ENCODE assay signal across 8 mouse cellular contexts in the genomic region with DNA sequence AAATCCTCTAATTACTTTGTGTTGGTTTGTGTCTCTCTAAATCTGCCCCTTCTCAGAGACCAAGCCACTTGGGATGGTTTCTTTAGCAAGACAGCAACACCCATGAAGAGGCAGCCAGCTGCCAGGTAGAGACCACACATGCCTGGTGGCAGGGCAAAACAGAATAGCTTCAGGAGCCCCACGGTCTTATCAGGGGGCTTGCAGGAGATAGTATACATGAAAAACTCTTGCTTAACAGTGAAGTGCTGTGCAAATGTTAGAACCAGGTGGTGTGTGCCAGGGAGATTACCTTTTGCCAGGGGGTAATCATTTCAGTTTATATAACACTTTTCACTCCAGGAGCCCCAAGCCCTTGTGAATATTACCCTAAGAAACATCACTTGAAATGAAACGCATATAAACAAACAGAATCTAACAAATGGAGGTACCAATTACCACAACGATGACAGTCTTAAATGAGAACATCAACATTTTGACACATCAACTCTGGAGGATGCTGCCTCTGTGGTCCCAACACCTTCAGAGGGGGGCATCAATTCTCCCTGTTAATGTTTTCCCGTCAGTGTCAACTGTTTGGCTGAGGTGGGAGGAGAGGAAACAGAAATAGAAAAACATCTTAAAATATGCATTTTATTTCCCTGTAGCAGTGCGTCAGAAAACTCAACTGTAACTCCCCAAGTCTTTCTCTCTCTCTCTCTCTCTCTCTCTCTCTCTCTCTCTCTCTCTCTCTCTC. TPM values are rescaled to one million over a fixed set of nuclear protein-coding genes. Genes with fewer than 3 reads are reported as not detected.
DNase-seq lines count a peak whose midpoint lies in the region; ATAC-seq lines count a peak whose summit lies in the region.

No protein-coding gene starts in this region.

- peaks cover 2% of the 10 kb centered on the region; the same call in 1 of the 2 replicates for H3K4me1 ChIP-seq in kidney, embryonic 14.5 days (ENCODE audit: control insufficient read depth, insufficient read depth, low read length)
- peaks cover 36% of the 10 kb centered on the region for H3K4me1 ChIP-seq in forebrain, embryonic 10.5 days
- H3K4me1 ChIP-seq in limb, embryonic 11.5 days (ENCODE audit: control insufficient read depth, insufficient read depth, low read length): no peaks in the 10 kb centered on the region
- peaks cover 24% of the 10 kb centered on the region for H3K4me1 ChIP-seq in midbrain, embryonic 15.5 days

- H3K27me3 ChIP-seq in kidney, embryonic 14.5 days (ENCODE audit: control insufficient read depth, insufficient read depth, low read length): no peaks in the 10 kb centered on the region
- no peaks in the 10 kb centered on the region for H3K27me3 ChIP-seq in forebrain, embryonic 10.5 days (ENCODE audit: poor library complexity, severe bottlenecking)
- H3K27me3 ChIP-seq in limb, embryonic 11.5 days (ENCODE audit: control insufficient read depth, insufficient read depth, low read length): no peaks in the 10 kb centered on the region
- H3K27me3 ChIP-seq in midbrain, embryonic 15.5 days (replicated peaks): no peaks in the 10 kb centered on the region; the same call in 1 of the 2 replicates

- 27% methylated on average over 5 of the region's 5 CpGs for WGBS in kidney, embryonic 14.5 days
- 26% methylated on average over 5 of the region's 5 CpGs for WGBS in forebrain, embryonic 10.5 days
- 25% methylated on average over 5 of the region's 5 CpGs for WGBS in limb, embryonic 11.5 days
- WGBS in midbrain, embryonic 15.5 days: 7% methylated on average over 5 of the region's 5 CpGs

- H3K4me2 ChIP-seq in kidney, embryonic 14.5 days (replicated peaks; ENCODE audit: low read depth, low read length): peak overlapping the region; percentile 42; the same call in 1 of the 2 replicates
- H3K4me2 ChIP-seq in limb, embryonic 11.5 days (ENCODE audit: low read depth, severe bottlenecking): peak overlapping the region; percentile 41; the same call in 1 of the 2 replicates
- peak overlapping the region; percentile 55 for H3K4me2 ChIP-seq in midbrain, embryonic 15.5 days

- no peak overlapping the region for H3K4me3 ChIP-seq in kidney, embryonic 14.5 days (ENCODE audit: low read length)
- H3K4me3 ChIP-seq in forebrain, embryonic 10.5 days: peak overlapping the region; percentile 47
- no peak overlapping the region for H3K4me3 ChIP-seq in limb, embryonic 11.5 days (ENCODE audit: low read depth, low read length)
- peak overlapping the region; percentile 39; the same call in 1 of the 2 replicates for H3K4me3 ChIP-seq in midbrain, embryonic 15.5 days

- H3K27ac ChIP-seq in kidney, embryonic 14.5 days (ENCODE audit: low read depth, low read length): no peak overlapping the region
- H3K27ac ChIP-seq in forebrain, embryonic 10.5 days: peak overlapping the region; percentile 88
- H3K27ac ChIP-seq in limb, embryonic 11.5 days (replicated peaks; ENCODE audit: low read depth, low read length): no peak overlapping the region
- H3K27ac ChIP-seq in midbrain, embryonic 15.5 days: peak overlapping the region; percentile 95

- H3K9ac ChIP-seq in kidney, embryonic 14.5 days (ENCODE audit: low read depth, low read length): no peak overlapping the region
- no peak overlapping the region for H3K9ac ChIP-seq in limb, embryonic 11.5 days (ENCODE audit: low read length)
- H3K9ac ChIP-seq in midbrain, embryonic 15.5 days: no peak overlapping the region

- H3K9me3 ChIP-seq in kidney, embryonic 14.5 days (ENCODE audit: control insufficient read depth, low read length): no peaks in the 10 kb centered on the region
- H3K9me3 ChIP-seq in forebrain, embryonic 10.5 days: no peaks in the 10 kb centered on the region
- no peaks in the 10 kb centered on the region for H3K9me3 ChIP-seq in limb, embryonic 11.5 days (ENCODE audit: control insufficient read depth, low read length)
- no peaks in the 10 kb centered on the region for H3K9me3 ChIP-seq in midbrain, embryonic 15.5 days

- H3K36me3 ChIP-seq in kidney, embryonic 14.5 days (ENCODE audit: control insufficient read depth, insufficient read depth, low read length): no peaks in the 10 kb centered on the region
- H3K36me3 ChIP-seq in forebrain, embryonic 10.5 days (replicated peaks): no peaks in the 10 kb centered on the region
- H3K36me3 ChIP-seq in limb, embryonic 11.5 days (ENCODE audit: control insufficient read depth, insufficient read depth, low read length): no peaks in the 10 kb centered on the region
- no peaks in the 10 kb centered on the region for H3K36me3 ChIP-seq in midbrain, embryonic 15.5 days (replicated peaks)

- no peak for DNase-seq in kidney, postnatal 14 days
- DNase-seq in forebrain, embryonic 10.5 days (ENCODE audit: extremely low spot score, low spot score): no peak
- DNase-seq in limb, embryonic 11.5 days (ENCODE audit: low spot score): no peak
- DNase-seq in right cerebral cortex, postnatal 25 days: no peak
- DNase-seq in ovary, postnatal 14 days (ENCODE audit: low spot score): no peak

- ATAC-seq in kidney, embryonic 14.5 days (ENCODE audit: low FRiP score, low TSS enrichment): no peak
- ATAC-seq in limb, embryonic 11.5 days (ENCODE audit: insufficient number of reproducible peaks, low FRiP score, low TSS enrichment, low read depth): no peak
- ATAC-seq in midbrain, embryonic 15.5 days (replicated peaks): peak; percentile 55
- no peak for ATAC-seq in inflammation-experienced regulatory T-cells, adult 6 months

RNA-seq across cellular contexts. Expression of gene Rad23b, which starts 56.3 kb away (rescaled TPM):
- polyA plus RNA-seq in kidney, embryonic 14.5 days (2014; fragmentation: Nextera tagmentation; extraction: Ambion mirVana): 65.1 and 90.4 TPM in 2 replicates
- polyA plus RNA-seq in forebrain, embryonic 10.5 days (2016; fragmentation: Nextera tagmentation; extraction: Ambion mirVana): 87.5 and 94.6 TPM in 2 replicates
- 85.5 and 91.8 TPM in 2 replicates for polyA plus RNA-seq in limb, embryonic 11.5 days (2014; fragmentation: Nextera tagmentation; extraction: Ambion mirVana)
- polyA plus RNA-seq in midbrain, embryonic 15.5 days (2015; fragmentation: Nextera tagmentation; extraction: Ambion mirVana): 90.9 and 92.2 TPM in 2 replicates
- polyA plus RNA-seq in inflammation-experienced regulatory T-cells, adult 6 months (2017; shearing (Covaris generic)): 10 to 100 TPM; 13.8 to 14.6 (median 14.2) TPM

Comparison
In these comparisons a context has a peak if more than half of its experiments do, and no peak if none do; other contexts are left out.
1. H3K27ac ChIP-seq: peak in forebrain, embryonic 10.5 days (single experiment) and midbrain, embryonic 15.5 days (single experiment); none in kidney, embryonic 14.5 days (single experiment) and limb, embryonic 11.5 days (single experiment).
2. H3K4me3 ChIP-seq: peak in forebrain, embryonic 10.5 days (single experiment) and midbrain, embryonic 15.5 days (single experiment); none in kidney, embryonic 14.5 days (single experiment) and limb, embryonic 11.5 days (single experiment).
3. Peak in every context shown above with its lines, with median percentiles within 50 percentile points of each other: H3K4me2 ChIP-seq.